Mouse (Mus musculus) spleen, postnatal 4 days (tissue): ENCODE measurements around the gene Taf3.

Experiments
- DNase-seq, 2 experiments: peaks; one replicate each; pipeline ENCODE4 v3.0.0; 2022; ENCODE audit warnings: low spot score in 2 of 2

The Taf3 gene

DNA sequence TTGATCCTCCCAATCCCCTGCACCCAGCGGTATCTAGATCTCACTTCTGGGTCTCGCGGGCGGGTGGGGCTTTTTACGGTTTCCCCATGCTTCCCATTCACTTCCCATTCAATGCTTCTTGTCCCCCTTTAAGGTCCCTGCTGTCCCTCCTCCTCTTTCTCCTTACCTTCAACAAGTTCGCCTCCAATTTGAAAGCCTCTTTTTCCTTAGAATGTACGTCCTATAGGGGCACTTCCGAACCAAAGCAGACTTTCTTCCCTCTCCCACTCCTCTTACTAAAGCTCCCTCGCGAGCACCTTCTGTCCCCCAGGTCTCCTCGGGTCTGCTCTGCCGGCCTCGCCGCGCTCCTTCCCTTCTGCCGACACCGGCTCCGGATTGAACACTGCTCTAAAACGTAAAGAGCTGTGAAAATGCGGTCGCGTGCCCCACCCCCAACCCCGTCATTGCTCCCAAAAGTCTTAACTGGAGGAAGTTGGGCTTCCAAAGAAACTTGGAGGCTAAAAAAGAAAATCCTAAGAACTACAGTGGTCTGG lies 158.7 kb downstream of the Taf3 start, which contains the start of gene Gata3:
Gata3 (minus strand) TSS at position 384 of the 533 bp plus-strand sequence.
- DNase-seq: no peak

GRCm38 (mm10) chr2:9888913-9889650 lies 159.3 kb downstream of the Taf3 start, which contains the start of gene 9230102O04Rik:
Gene 9230102O04Rik, minus strand, starts transcription at chr2:9889540.
- DNase-seq: no peak

GRCm38 (mm10) chr2:9887636-9888035 lies 160.8 kb downstream of the Taf3 start:
- DNase-seq: no peak

GRCm38 (mm10) chr2:9886921-9887610 lies 161.3 kb downstream of the Taf3 start:
- DNase-seq: no peak

DNA sequence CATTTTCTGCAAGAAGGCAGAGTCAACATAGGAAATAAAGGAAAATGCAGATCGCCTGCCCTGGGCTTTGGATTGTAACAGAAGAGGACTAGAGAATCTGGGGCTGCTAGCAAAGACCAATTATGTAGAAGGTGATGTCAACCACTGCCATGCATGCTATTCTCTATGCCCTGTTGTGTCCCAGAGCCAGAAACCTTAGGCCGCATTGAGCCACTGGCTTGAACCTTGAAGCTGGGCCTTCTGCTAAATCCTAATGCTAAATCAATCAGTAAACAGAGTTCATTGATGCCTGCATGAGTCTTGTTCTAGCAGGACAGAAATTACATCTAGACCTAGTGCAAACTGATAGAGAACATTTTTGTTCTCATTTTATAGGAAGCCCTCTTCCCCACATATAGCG lies 162.4 kb downstream of the Taf3 start:
- no peak for DNase-seq

GRCm38 (mm10) chr2:9885217-9885770 lies 163.1 kb downstream of the Taf3 start:
- no peak for DNase-seq

- DNase-seq: no peak
Observed at GRCm38 (mm10) chr2:9884533-9885216, 163.7 kb downstream of the Taf3 start.

- no peak for DNase-seq
Observed at GRCm38 (mm10) chr2:9883803-9884532, 164.4 kb downstream of the Taf3 start.

DNA sequence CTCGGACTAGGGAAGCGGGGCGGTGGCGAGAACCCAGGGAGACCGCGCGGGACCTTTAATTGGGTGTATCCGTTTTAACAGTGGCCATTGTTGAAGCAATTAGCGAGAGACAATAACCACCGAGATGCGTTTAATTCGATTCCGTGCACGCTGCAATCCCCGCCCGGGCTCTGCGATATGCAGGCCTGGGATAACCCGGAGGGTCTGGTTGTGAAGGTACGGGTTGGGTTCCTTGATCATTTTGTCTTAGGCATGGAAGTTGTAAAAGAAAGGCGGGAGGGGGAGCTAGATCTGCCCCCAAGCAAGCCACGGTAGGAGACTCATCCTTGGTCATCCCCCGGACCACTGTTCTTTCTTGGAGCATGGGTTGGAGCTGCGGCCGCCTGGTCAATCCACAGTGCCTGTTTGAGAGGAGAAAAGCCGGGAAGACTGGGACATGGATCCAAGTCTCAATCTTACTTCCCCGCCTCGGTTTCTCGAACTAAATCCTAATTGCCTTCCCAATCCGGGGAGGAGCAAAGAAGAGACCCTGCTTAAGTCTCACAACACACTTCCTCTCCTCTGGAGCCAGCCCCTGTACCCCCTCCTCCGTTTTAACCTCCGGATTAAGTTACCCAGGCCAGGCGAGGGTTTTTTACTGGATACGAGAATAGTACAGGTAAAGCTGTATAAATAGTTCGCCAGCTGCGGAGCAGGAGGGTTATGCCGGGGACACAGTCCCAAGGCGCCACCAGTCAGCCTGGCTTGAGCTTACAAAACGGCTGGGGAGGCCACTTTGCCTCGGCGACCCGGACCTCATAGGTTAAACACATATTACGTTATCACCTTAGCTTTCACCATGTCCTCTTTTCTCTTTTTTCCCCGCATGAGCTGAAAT lies 165.2 kb downstream of the Taf3 start:
- no peak for DNase-seq

DNA sequence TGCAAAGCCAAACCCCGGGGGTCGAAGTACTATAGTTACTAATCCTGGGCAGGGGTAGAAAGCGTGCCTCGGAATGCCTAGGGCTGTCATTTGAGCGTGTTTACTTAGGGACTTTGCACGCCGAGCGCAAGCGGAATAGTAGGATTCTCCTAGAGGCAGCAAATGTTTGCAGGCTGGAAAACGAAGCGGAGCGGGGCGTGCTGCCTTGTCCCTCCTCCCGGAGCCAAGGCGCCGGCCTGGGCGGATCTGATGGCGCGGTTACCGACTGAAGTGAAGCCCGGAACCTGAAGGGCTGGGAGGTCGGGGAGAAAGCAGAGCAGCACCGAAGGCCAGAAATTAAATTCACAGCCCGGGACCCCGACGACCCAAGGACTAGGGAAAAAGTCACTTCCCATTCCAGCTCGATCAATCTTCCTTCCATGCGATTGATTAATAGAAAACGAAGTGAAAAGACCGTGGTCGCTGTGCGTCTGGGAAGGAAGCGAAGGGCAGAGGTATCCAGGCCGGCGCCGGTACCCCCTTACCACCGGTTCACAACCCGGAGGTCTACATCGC lies 165.9 kb downstream of the Taf3 start:
- no peak for DNase-seq

DNA sequence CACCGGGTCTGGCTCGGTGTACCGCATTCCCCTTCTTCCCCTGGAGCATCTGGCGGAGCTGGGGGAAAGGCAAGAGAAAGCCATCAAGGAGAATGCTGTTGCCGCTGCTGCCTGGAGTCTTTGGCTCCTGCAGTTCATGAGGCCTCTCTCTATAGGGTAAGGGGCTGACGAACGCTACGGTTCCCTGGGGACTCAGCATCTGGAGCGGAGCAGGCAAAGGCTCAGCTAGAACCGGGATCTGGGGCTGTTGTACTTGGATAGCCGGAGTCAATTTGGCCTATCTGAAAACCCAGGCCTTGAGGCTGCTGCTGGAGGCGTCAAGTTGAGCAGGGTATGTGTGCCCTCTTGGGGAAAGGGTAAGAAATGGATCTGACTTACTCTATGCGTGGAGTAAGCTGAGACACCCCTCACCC lies 166.8 kb downstream of the Taf3 start:
- DNase-seq: no peak

DNA sequence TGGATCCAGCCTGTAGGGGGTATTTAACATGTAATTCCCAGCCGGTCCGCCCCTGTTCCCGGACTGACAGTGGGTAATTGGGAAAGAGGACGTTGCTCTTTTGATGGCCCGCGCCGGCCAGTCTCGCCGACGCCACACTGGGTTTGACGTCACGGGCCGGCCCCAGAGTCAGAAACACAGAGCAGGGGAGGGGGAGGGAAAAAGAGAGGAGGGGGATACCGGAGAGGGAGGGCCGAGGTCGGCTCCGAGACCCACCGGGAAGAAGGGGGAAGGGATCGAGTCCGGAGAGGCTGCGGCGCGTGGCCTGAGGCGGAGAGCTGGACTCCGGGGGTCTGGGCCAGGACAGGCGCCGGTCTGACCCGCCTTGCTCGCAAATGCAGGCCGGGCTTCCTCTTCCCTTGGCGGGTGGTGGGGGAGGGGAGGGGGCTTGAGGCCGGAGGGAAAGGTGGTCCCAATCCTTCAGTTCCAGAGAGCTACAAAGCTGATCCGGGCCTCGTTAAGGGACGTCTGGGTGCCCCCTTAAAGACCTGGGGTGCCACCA lies 167.3 kb downstream of the Taf3 start, which contains the start of gene 4930412O13Rik:
4930412O13Rik (plus strand) TSS at position 202 of the 541 bp plus-strand sequence.
- DNase-seq: no peak

- DNase-seq: no peak
Observed at GRCm38 (mm10) chr2:9880271-9880670, 168.1 kb downstream of the Taf3 start.

DNA sequence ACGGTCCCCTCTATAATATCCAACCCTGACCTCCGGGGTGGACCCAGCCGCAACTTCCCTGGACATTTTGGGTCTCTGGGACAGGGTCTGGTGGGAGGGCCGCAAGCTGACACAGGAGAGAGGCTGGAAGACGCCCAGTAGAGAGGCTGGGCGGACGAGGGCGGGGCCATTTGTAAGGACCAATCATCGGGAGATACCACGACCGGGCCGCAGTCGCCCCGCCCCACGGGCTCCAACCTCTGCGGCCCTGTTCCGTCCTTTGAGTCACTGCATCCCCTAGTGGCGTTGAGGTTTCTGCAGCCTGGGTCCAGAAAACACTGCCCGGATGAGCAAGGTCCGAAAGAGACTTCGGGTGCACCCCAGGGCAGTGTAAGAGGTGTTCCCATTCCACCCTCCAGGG lies 168.9 kb downstream of the Taf3 start:
- peak; percentile 81 to 87 for DNase-seq

DNA sequence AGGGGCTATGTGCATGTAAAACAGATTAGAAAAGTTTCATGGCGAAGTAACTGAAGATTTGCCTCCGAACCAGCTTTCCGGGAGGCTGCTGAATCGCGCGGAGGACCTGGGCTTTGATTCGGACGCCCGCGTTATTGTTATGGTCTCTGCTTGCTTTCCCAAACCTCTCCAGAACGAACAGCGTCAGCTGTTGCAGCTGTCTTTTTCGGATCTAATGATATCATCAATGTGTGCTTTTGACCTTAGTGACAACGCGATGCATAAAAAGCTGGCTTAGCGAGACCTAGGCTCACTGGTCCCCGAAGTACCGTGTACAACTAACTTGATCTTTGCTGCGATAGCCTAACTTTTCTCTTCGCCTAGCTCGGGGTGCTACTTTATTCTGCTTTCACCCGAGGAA lies 169.3 kb downstream of the Taf3 start:
- DNase-seq: no peak

DNA sequence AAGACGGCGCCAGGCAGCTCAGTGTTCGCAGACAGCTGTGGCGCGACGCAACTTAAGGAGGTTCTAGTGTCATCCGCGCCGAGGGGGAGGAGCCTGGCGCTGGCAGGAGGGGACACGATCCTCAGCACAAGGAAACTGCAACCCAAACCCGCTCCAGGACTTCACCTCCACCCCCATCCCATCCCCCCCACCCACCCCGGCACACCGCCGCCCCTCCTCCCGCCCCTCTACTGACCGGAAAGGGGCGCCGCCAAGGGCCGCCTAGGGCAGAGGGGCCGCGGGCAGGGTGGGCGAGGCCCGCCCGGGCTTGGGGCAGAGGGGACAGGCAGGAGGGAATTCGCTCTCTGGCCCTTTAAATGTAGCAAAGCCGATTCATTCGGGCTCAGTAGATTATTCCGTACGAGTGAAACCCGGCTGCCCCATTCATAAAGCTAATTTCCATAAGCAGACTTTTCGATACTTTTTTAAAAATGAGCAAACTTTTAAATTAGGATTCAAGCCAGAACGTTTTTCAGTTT lies 169.8 kb downstream of the Taf3 start:
- DNase-seq: no peak

- DNase-seq: no peak
Observed at GRCm38 (mm10) chr2:9877966-9878563, 170.3 kb downstream of the Taf3 start.

GRCm38 (mm10) chr2:9877326-9877690 lies 171.1 kb downstream of the Taf3 start:
- peak in 1 of 2 experiments; percentile 67 for DNase-seq
